In the genomic region with DNA sequence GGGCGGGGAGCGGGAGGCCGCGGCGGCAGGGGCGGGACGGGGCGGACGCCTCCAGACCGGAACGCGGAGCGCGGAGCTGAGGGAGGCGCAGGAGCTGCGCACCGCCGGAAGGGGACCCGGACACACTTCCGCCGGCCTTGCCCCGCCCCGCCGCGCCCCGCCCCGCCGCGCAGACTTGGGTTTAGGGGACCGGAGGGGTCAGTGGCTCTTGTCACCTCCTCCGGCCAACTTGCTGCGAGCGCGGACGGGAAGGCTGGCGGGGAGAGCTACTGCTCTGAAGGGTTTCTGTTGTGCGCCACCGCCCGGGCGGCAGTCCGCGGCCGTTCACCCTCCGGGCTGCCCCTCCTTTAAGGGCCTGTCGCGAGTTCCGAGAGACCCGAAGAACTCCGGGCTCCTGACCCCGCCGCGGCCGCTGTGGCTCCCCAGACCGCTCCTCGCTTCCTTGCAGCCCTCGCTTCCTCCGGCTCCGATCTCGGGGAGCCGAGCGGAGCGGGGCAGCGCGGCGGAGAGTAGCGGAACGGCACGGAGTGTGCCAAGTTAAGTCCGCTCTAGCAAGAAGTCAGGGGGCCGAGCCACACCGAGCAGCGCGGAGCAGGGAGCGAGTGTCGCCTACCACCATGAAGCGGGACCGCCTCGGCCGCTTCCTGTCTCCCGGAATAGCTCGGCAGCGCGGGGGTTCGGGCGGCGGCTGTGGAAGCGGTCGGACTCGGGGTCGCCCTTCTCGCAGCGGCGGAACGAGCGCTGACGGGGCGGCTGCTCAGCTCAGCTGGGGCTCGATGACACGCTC, we compare ENCODE assay signal across 8 mouse cellular contexts. TPM values are rescaled to one million over a fixed set of nuclear protein-coding genes. Genes with fewer than 3 reads are reported as not detected.
DNase-seq lines count a peak whose midpoint lies in the region; ATAC-seq and TF ChIP-seq lines count a peak whose summit lies in the region.

A gene (plus strand): TSS at position 97 of the 787 bp plus-strand sequence.
A gene (minus strand): TSS at position 250 of the 787 bp plus-strand sequence.

- peak within 1 kb of the TSS; percentile 96 for H3K4me2 ChIP-seq in hindbrain, postnatal 0 days (ENCODE audit: low read depth, low read length)

- H3K27ac ChIP-seq in hindbrain, postnatal 0 days, result peak within 1 kb of the TSS; percentile 94

- peak; percentile 74 for DNase-seq in adipocyte (ENCODE audit: low spot score)
- DNase-seq in gastrocnemius, adult 8-10 months (ENCODE audit: low spot score in 2 of 2), result peak; percentile 61 to 65
- peak; percentile 92 for DNase-seq in hindbrain, postnatal 0 days (ENCODE audit: low spot score)
- peak; percentile 68 to 94 for DNase-seq in left cerebral cortex, postnatal 10 days (ENCODE audit: extremely low spot score in 1 of 2, low spot score in 2 of 2)
- peak; percentile 88 for DNase-seq in right cerebral cortex, postnatal 14 days
- DNase-seq in urinary bladder, postnatal 36 days (ENCODE audit: low spot score in 2 of 2), result peak; percentile 77 to 84

- H3K4me1 ChIP-seq in hindbrain, postnatal 0 days (ENCODE audit: insufficient read depth, low read length), result peaks cover 17% of the 10 kb centered on the region

- H3K9ac ChIP-seq in hindbrain, postnatal 0 days (replicated peaks; ENCODE audit: low read length), result peak within 1 kb of the TSS; percentile 92

- peak within 1 kb of the TSS; percentile 98 for H3K4me3 ChIP-seq in hindbrain, postnatal 0 days (ENCODE audit: low read length)

- TF ChIP-seq CTCF in hindbrain, postnatal 0 days (IDR thresholded peaks at IDR 0.05; ENCODE audit: low read depth), result no peak

- ATAC-seq in common myeloid progenitor, adult 5-6 weeks (replicated peaks; ENCODE audit: low read depth, poor library complexity, severe bottlenecking), result peak; percentile 81
- peak; percentile 94 for ATAC-seq in hindbrain, postnatal 0 days
- peak; percentile 88 for ATAC-seq in megakaryocyte progenitor cell, adult 5-6 weeks (replicated peaks; ENCODE audit: poor library complexity)

- H3K27me3 ChIP-seq in hindbrain, postnatal 0 days (ENCODE audit: insufficient read depth, low read length), result no peaks in the 10 kb centered on the region

- WGBS in hindbrain, postnatal 0 days, result under 1% methylated on average over 92 of the region's 99 CpGs

- no peaks in the 10 kb centered on the region for H3K9me3 ChIP-seq in hindbrain, postnatal 0 days (ENCODE audit: low read length)

- intact Hi-C loops in left cerebral cortex, postnatal 10 days (cut with DNase I), result loop anchor here (10.0 kb wide), 1 partner anchor 111 kb away; no protein-coding TSS in a partner anchor

- H3K36me3 ChIP-seq in hindbrain, postnatal 0 days (ENCODE audit: insufficient read depth, low read length), result peaks cover 47% of the 10 kb centered on the region

RNA-seq across cellular contexts. Expression of the first gene that starts in this region (rescaled TPM):
- total RNA-seq in common myeloid progenitor, adult 5-6 weeks (2017), result 8.2 and 9.1 TPM in 2 replicates
- total RNA-seq in gastrocnemius, adult 8-10 months (2022), result 1 to 10 TPM; 3.8 to 8.4 (median 5.4) TPM
- 42.4 and 42.9 TPM in 2 replicates for total RNA-seq in hindbrain, postnatal 0 days (2014; rRNA removed)
- polyA plus RNA-seq in hindbrain, postnatal 0 days (2015; fragmentation: Nextera tagmentation; extraction: Ambion mirVana), result 16.9 and 17.5 TPM in 2 replicates
- 10 to 100 TPM; 21.6 to 25.2 TPM for total RNA-seq in left cerebral cortex, postnatal 10 days (2021)
- 6.8 and 8.8 TPM in 2 replicates for total RNA-seq in megakaryocyte progenitor cell, adult 5-6 weeks (2015)
- total RNA-seq in megakaryocyte progenitor cell, adult 5-6 weeks (2017), result 5.8 and 13.2 TPM in 2 replicates

RNA-seq across cellular contexts. Expression of the second gene that starts in this region (rescaled TPM):
- 6.3 and 14.2 TPM in 2 replicates for total RNA-seq in common myeloid progenitor, adult 5-6 weeks (2017)
- 10 to 100 TPM; 13.7 to 22.6 (median 21.7) TPM for total RNA-seq in gastrocnemius, adult 8-10 months (2022)
- 91.6 and 92.3 TPM in 2 replicates for total RNA-seq in hindbrain, postnatal 0 days (2014; rRNA removed)
- 57.5 and 59.9 TPM in 2 replicates for polyA plus RNA-seq in hindbrain, postnatal 0 days (2015; fragmentation: Nextera tagmentation; extraction: Ambion mirVana)
- total RNA-seq in left cerebral cortex, postnatal 10 days (2021), result 10 to 100 TPM; 72.7 to 74.6 TPM
- 7.6 and 10.2 TPM in 2 replicates for total RNA-seq in megakaryocyte progenitor cell, adult 5-6 weeks (2015)
- 10.3 and 16.2 TPM in 2 replicates for total RNA-seq in megakaryocyte progenitor cell, adult 5-6 weeks (2017)

Comparison
In these comparisons a context has a peak if more than half of its experiments do, and no peak if none do; other contexts are left out.
1. Peak in every context shown above with its lines: DNase-seq, ATAC-seq, H3K4me3 ChIP-seq and H3K27ac ChIP-seq.